Mouse (Mus musculus): ENCODE data around the gene 1700017B05Rik. TPM values are rescaled to one million over a fixed set of nuclear protein-coding genes. Genes with fewer than 3 reads are reported as not detected.
"Not testable (repeated sequence)": the region's sequence is repeated elsewhere in the genome, so short reads cannot be mapped to it uniquely, and the experiment has no call there.

1700017B05Rik gene
- polyA plus RNA-seq, 1 experiment from 2014 or later = 24.6 TPM

DNA sequence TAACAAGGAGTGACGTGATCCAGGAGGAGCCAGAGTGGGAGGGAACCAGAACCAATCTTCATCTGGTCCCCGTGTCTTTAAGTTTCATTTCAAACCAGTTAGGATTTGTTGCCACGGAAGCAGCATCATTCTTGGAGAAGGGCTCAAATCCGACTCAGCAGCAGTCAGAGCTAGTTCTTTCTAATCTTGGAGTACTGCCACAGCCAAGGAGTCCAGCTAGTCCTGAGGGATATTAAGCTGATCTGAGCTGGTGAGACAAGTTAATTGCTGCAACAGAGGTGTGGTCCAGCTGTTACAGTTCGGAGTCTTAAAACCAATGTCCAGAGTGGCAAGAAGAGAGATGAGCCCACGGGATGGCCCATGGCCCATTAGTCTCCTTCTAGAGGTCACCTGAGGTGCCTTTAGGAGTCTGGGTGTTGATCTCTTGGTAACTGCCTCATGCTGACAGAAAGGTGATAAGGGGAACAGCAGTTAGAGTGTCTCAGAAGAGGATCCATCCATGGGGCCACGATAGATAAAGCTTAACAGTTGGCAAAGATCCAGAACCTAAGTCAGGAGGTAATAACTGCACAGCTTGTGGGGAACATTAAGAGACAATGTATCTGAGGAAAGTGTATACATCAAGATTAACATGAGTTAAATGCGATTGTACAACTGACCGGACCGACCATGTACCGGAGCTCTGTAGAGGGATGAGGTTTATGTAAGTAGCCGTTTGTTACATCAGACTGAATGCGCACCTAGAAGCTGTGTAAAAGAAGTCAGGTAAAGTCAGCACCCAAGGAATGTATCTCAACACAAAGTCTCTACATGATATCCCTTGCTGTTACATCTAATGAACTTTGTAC, 36.4 kb downstream of the 1700017B05Rik start:
- Histone ChIP-seq H3K9ac (no peak overlapping the region), H3K27ac (no peak overlapping the region), H3K4me3 (replicated peaks) (no peak overlapping the region), H3K27me3 (no peaks in the 10 kb centered on the region), H3K4me1 (peaks cover 14% of the 10 kb centered on the region), H3K36me3 (no peaks in the 10 kb centered on the region), H3K9me3 (replicated peaks) (no peaks in the 10 kb centered on the region), H3K4me2 (no peak overlapping the region)
- ATAC-seq (replicated peaks; ENCODE audit: low FRiP score) = no peak
- 78% methylated on average over 13 of the region's 13 CpGs for WGBS

DNA sequence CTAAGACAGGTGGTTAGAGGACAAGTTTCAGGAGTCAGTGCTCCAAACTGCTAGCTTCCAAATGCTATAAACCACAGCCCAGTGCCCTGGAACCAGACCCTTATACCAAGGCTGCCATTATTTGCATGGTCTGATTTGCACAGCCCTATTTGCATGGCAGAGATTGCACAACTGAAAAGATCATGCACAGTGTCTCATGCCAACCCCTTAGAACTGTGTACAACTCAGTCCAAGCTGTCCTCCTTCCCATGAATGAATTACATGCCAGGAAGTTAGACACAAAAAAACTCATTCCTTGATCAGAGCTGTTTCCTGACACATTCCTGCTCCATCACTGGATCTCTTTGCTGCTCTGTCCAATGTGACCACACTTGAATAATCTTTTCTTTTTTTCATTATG, 39.1 kb downstream of the 1700017B05Rik start:
- H3K36me3 ChIP-seq = no peaks in the 10 kb centered on the region
- no peak overlapping the region for H3K4me3 ChIP-seq (replicated peaks)
- H3K9me3 ChIP-seq (replicated peaks) = no peaks in the 10 kb centered on the region
- ATAC-seq (replicated peaks; ENCODE audit: low FRiP score) = no peak
- H3K9ac ChIP-seq = no peak overlapping the region
- H3K4me2 ChIP-seq = no peak overlapping the region
- no peak overlapping the region for H3K27ac ChIP-seq
- H3K4me1 ChIP-seq = no peaks in the 10 kb centered on the region
- H3K27me3 ChIP-seq = no peaks in the 10 kb centered on the region

DNA sequence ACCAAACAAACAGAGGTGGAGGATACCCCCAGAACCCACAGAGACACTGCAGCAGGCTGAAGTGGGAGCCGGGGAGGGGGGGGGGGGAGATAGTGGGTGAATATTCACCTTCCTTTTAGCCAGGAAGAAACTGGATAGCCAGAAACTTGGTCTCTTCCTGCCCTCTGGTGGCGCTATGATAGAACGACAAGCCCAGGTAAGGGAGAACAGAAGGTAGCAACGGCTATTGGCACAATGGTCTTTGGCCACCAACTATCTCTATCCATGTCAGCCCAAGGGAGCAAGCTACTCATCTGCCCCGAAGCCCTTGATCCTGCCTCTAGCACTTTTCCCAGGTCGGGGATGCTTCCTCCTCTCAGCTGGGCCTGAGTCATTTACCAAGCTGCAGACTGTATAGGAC, 42.1 kb downstream of the 1700017B05Rik start:
- no peak overlapping the region for H3K27ac ChIP-seq
- H3K36me3 ChIP-seq = no peaks in the 10 kb centered on the region
- no peak overlapping the region for H3K4me3 ChIP-seq (replicated peaks)
- H3K9ac ChIP-seq = no peak overlapping the region
- H3K4me2 ChIP-seq = no peak overlapping the region
- ATAC-seq (replicated peaks; ENCODE audit: low FRiP score) = no peak
- no peaks in the 10 kb centered on the region for H3K27me3 ChIP-seq
- no peaks in the 10 kb centered on the region for H3K4me1 ChIP-seq
- 17% methylated on average over 6 of the region's 6 CpGs for WGBS
- no peaks in the 10 kb centered on the region for H3K9me3 ChIP-seq (replicated peaks)

DNA sequence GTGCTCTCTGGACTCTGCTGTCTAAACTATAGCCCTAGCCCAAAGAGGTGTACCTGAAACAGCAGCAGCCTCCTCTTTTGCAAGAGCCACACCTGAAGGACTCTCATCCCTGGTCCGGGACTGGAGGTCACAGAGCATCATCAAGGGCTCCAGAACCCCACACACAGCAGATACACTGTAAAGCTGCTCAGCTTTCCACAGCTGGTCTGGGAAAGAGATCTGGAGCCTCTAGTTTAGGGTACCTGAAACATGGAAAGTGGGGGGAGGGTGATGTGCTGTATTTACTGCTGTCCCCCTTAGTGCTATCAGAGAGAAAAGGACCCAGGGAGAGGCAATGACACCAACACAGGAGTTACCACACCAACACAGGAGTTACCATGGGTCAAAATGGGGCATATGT, 42.9 kb downstream of the 1700017B05Rik start:
- Histone ChIP-seq H3K27ac (no peak overlapping the region), H3K9me3 (replicated peaks) (no peaks in the 10 kb centered on the region), H3K27me3 (no peaks in the 10 kb centered on the region), H3K4me1 (no peaks in the 10 kb centered on the region), H3K36me3 (no peaks in the 10 kb centered on the region), H3K4me2 (no peak overlapping the region), H3K9ac (no peak overlapping the region), H3K4me3 (replicated peaks) (no peak overlapping the region)
- ATAC-seq (replicated peaks; ENCODE audit: low FRiP score) = no peak
- WGBS = 84% methylated on average over 1 of the region's 1 CpGs

DNA sequence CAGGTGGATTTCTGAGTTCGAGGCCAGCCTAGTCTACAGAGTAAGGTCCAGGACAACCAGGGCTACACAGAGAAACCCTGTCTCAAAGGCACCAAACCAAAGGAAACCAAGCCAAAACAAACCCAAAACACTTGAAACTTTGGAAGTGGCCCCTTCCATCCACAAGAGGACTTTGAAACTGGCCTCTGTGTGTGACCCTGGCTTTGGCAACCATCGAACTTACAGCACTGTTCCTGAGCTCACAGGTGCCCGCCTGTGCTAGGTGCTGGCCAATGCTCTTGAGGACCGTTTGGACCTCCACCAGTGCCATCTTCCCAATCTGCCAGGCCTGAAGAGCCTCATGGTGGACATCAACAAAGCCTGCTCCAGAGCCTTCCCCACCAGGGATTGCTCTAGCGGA, 43.6 kb downstream of the 1700017B05Rik start:
- Histone ChIP-seq H3K4me2 (no peak overlapping the region), H3K4me3 (replicated peaks) (no peak overlapping the region), H3K36me3 (no peaks in the 10 kb centered on the region), H3K27ac (no peak overlapping the region), H3K4me1 (no peaks in the 10 kb centered on the region), H3K9me3 (replicated peaks) (no peaks in the 10 kb centered on the region), H3K9ac (no peak overlapping the region), H3K27me3 (no peaks in the 10 kb centered on the region)
- WGBS = 87% methylated on average over 5 of the region's 5 CpGs
- no peak for ATAC-seq (replicated peaks; ENCODE audit: low FRiP score)

DNA sequence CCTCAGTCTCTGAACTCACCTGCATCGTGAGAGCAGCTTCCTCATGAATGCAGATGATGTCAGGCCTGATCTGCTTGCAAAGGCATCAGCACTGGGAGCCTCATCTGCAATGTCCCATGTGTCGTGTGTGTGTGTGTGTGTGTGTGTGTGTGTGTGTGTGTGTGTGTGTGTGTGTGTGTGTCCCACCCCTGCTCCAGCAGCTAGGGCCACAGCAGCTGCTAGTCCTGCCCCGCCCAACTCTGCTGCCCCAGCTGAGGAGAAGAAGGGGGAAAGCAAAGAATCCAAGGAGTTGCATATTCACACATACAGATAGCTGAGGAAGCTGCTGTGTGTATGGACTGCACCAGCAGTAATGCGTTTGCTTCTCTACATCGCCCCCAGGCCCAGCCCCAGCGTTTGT, 45.2 kb downstream of the 1700017B05Rik start:
- Histone ChIP-seq H3K4me2 (no peak overlapping the region), H3K9ac (no peak overlapping the region), H3K27ac (no peak overlapping the region), H3K4me3 (replicated peaks) (no peak overlapping the region), H3K36me3 (no peaks in the 10 kb centered on the region), H3K27me3 (no peaks in the 10 kb centered on the region), H3K4me1 (peaks cover 10% of the 10 kb centered on the region), H3K9me3 (replicated peaks) (no peaks in the 10 kb centered on the region)
- 82% methylated on average over 6 of the region's 6 CpGs for WGBS
- ATAC-seq (replicated peaks; ENCODE audit: low FRiP score) = no peak

DNA sequence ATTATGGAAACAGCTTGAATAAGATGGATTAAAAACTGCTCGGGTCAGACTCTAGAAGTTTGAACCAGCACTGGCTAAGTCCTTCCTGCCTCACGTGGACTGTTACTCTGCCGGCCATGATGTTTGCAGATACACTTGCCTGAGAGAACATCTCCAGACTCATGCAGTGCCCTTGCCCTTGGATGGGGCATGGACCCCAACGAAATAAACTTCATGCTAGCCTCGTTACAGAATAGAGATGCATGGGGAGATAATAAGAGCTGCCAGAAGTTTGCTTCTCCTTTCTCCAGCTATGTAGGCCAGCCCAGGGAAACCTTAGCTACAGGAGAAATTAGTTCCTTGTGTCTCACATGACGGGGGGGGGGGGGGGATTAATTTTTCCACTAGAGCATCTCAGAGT, 47.9 kb downstream of the 1700017B05Rik start:
- no peaks in the 10 kb centered on the region for H3K36me3 ChIP-seq
- no peak overlapping the region for H3K4me2 ChIP-seq
- no peak overlapping the region for H3K4me3 ChIP-seq (replicated peaks)
- no peak for ATAC-seq (replicated peaks; ENCODE audit: low FRiP score)
- no peaks in the 10 kb centered on the region for H3K9me3 ChIP-seq (replicated peaks)
- peaks cover 11% of the 10 kb centered on the region for H3K4me1 ChIP-seq
- 80% methylated on average over 6 of the region's 6 CpGs for WGBS
- H3K27ac ChIP-seq = no peak overlapping the region
- H3K27me3 ChIP-seq = no peaks in the 10 kb centered on the region
- H3K9ac ChIP-seq = no peak overlapping the region

DNA sequence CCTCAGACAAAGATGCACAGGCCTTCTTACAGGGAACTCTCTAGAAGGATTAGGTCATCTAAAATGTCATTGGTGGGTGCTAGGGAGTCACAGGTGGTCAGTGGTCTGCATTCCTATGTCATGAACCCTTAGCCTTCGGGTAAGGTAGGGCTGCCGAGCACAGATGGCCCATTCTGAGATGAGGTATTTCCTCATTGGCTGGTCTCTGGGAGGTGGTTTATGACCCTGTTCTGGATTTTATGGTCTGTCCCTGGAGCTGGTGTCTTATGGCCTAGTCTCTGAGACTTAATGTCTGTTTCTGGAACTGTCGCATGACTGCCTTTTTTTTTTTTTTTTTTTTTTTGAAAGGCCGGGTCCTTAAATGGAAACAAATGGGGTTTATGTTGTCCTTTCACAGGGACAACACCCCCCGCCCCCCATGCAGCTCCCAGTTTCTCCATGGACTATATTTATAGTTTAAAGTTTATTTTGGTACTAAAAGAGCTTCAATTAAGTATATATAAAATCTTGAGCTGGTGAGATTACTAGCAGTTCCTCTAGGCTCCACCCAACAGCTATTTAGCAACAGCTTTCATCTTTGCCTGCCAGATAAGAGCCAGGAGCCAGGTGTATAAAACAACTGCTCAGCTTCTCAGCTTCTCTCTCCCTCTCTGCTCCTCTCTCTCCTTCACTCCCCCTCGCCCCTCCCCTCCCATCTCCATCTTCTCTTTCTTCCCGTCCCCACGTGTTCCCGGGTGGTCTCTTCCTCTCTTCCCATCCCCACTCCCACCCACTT, 49.8 kb downstream of the 1700017B05Rik start:
- 28% methylated on average over 9 of the region's 9 CpGs for WGBS
- no peak overlapping the region for H3K4me3 ChIP-seq (replicated peaks)
- no peak overlapping the region for H3K9ac ChIP-seq

DNA sequence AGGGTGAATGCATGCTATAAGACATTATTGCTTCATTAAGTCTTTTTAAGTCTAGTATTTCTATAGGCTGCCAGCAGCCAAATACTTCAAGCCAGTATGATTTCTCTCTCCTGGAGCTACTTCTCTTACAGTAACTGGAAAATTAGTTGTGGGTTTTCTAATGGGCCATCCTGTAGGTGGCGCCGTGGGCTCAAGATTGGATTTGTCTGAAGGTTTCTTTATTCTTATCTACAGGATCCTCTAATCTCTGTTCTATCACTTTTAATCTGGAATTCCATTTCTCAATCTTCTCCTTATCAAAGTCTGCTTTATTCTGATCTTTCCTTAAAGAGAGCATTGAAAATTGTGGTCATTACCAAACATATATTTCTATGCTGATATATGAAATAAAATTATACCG, 53.1 kb downstream of the 1700017B05Rik start:
- Histone ChIP-seq H3K9ac (no peak overlapping the region), H3K4me3 (replicated peaks) (no peak overlapping the region), H3K27ac (no peak overlapping the region), H3K4me2 (no peak overlapping the region), H3K9me3 (replicated peaks) (no peaks in the 10 kb centered on the region), H3K4me1 (peaks cover 11% of the 10 kb centered on the region), H3K27me3 (no peaks in the 10 kb centered on the region), H3K36me3 (no peaks in the 10 kb centered on the region)
- WGBS = 29% methylated on average over 3 of the region's 3 CpGs
- no peak for ATAC-seq (replicated peaks; ENCODE audit: low FRiP score)

More for the DNA sequence above, 49.8 kb downstream of the 1700017B05Rik start:
- Histone ChIP-seq H3K36me3 (no peaks in the 10 kb centered on the region), H3K27me3 (no peaks in the 10 kb centered on the region), H3K9me3 (replicated peaks) (no peaks in the 10 kb centered on the region), H3K4me2 (no peak overlapping the region), H3K27ac (no peak overlapping the region), H3K4me1 (peaks cover 11% of the 10 kb centered on the region)
- no peak; the same call in 1 of the 2 replicates for ATAC-seq (replicated peaks; ENCODE audit: low FRiP score)

DNA sequence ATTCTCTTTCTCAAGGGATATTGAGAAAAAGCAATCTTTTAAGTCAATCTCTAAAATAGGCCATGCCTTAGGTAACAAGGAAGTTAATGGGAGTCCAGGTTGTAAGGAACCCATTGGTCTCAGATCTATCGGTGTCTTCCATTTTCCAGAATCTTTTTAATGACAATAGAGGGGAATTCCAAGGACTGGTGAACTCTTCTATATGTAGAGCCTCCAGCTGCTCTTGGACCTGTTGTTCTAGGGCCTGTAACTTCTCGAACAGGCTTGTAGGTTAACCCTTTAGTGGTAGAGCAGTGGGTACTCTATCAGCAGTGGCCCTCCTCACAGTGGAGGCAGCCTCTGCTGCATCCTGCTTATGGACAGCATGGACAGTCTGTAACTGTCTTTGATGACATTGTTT, 55.5 kb downstream of the 1700017B05Rik start:
- no peak overlapping the region for H3K4me3 ChIP-seq (replicated peaks)
- H3K4me1 ChIP-seq = no peaks in the 10 kb centered on the region
- no peak for ATAC-seq (replicated peaks; ENCODE audit: low FRiP score)
- no peak overlapping the region for H3K9ac ChIP-seq
- no peaks in the 10 kb centered on the region for H3K27me3 ChIP-seq
- WGBS = 65% methylated on average over 2 of the region's 2 CpGs
- no peak overlapping the region for H3K4me2 ChIP-seq
- H3K27ac ChIP-seq = no peak overlapping the region
- H3K9me3 ChIP-seq (replicated peaks) = no peaks in the 10 kb centered on the region
- no peaks in the 10 kb centered on the region for H3K36me3 ChIP-seq

DNA sequence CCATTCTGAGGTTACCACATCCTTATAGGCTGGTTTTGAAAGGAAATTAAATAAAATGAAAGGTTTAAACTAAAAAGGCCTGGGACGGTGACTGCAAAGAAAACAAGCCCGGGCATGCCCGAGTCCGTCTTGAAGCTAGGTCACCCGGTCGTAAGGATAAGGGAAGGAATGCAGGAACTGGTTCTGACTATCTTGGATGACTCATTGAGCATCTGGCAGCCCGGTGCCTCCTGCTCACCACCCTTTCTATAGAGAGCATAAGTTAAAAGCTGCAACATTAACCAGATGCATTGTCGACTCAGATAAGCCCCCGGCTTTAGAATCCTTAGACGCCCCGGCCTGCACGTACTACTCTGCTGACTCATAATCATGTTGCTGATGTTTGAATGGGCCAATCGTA, 58.8 kb downstream of the 1700017B05Rik start:
- H3K36me3 ChIP-seq; H3K27ac ChIP-seq; H3K4me2 ChIP-seq; H3K9ac ChIP-seq; ATAC-seq (replicated peaks; ENCODE audit: low FRiP score); H3K27me3 ChIP-seq; H3K9me3 ChIP-seq (replicated peaks); H3K4me1 ChIP-seq; H3K4me3 ChIP-seq (replicated peaks): not testable (repeated sequence)
- 84% methylated on average over 13 of the region's 13 CpGs for WGBS
